Mouse (Mus musculus): Measurements from ENCODE around the gene Gad1. TPM values are rescaled to one million over a fixed set of nuclear protein-coding genes. Genes with fewer than 3 reads are reported as not detected.
A peak's percentile ranks its signal among the peaks of the same experiment; 100 is the strongest.

The Gad1 gene
- polyA plus RNA-seq, 1 experiment from 2014 or later, result 16.7 TPM

GRCm38 (mm10) chr2:70552067-70552598 lies 739 bp upstream of the Gad1 start:
- in situ Hi-C loops (cut with MboI; ENCODE audit: low pct_unique_long_range_greater_than_20kb), result loop anchor here (10.0 kb wide), 1 partner anchor 517 kb away; the partner anchor contains the start of gene Myo3b
- ATAC-seq, result no peak

GRCm38 (mm10) chr2:70553826-70554225 lies 954 bp downstream of the Gad1 start:
- ChIA-PET CTCF (interaction anchor here (1.5 kb wide), 1 partner anchor 325 kb away, joined by 4 read pairs; no protein-coding TSS in a partner anchor), POLR2A (interaction anchor here (0.7 kb wide), 1 partner anchor 9 kb away, joined by 3 read pairs; no protein-coding TSS in a partner anchor)
- DNase-seq (ENCODE audit: low read depth, low spot score), result no peak
- TF ChIP-seq CTCF (IDR thresholded peaks at IDR 0.05), result peak; percentile 27
- no peak for ATAC-seq
- no peaks in the 10 kb centered on the region for H3K27me3 ChIP-seq
- in situ Hi-C loops (cut with MboI; ENCODE audit: low pct_unique_long_range_greater_than_20kb), result loop anchor here (10.0 kb wide), 1 partner anchor 519 kb away; the partner anchor contains the start of gene Myo3b

More at GRCm38 (mm10) chr2:70552067-70552598, 739 bp upstream of the Gad1 start:
- DNase-seq (ENCODE audit: low read depth, low spot score), result no peak
- no peak for TF ChIP-seq CTCF (IDR thresholded peaks at IDR 0.05)
- ChIA-PET CTCF (no interaction called here), POLR2A (no interaction called here)
- H3K27me3 ChIP-seq, result no peaks in the 10 kb centered on the region

- in situ Hi-C loops (cut with MboI; ENCODE audit: low pct_unique_long_range_greater_than_20kb), result loop anchor here (10.0 kb wide), 1 partner anchor 523 kb away; the partner anchor contains the start of gene Myo3b
- no peak for DNase-seq (ENCODE audit: low read depth, low spot score)
- CTCF ChIA-PET, result interaction anchor here (0.7 to 3.4 kb wide), 15 partner anchors 11 to 431 kb away, joined by 3 to 16 read pairs (median 4); no protein-coding TSS in a partner anchor
- TF ChIP-seq CTCF (IDR thresholded peaks at IDR 0.05), result no peak
- POLR2A ChIA-PET, result interaction anchor here (0.6 to 1.2 kb wide), 3 partner anchors 10 to 302 kb away, joined by 3 to 4 read pairs (median 3); no protein-coding TSS in a partner anchor
- no peaks in the 10 kb centered on the region for H3K27me3 ChIP-seq
- no peak for ATAC-seq
Observed at GRCm38 (mm10) chr2:70558112-70558842, 5.4 kb downstream of the Gad1 start.

GRCm38 (mm10) chr2:70558843-70559451 lies 6.1 kb downstream of the Gad1 start:
- H3K27me3 ChIP-seq, result no peaks in the 10 kb centered on the region
- ChIA-PET POLR2A (interaction anchor here (1.2 kb wide), 1 partner anchor 302 kb away, joined by 3 read pairs; no protein-coding TSS in a partner anchor), CTCF (interaction anchor here (1.1 to 3.4 kb wide), 10 partner anchors 11 to 432 kb away, joined by 3 to 16 read pairs (median 6); no protein-coding TSS in a partner anchor)
- no peak for ATAC-seq
- in situ Hi-C loops (cut with MboI; ENCODE audit: low pct_unique_long_range_greater_than_20kb), result loop anchor here (10.0 kb wide), 1 partner anchor 524 kb away; the partner anchor contains the start of gene Myo3b
- TF ChIP-seq CTCF (IDR thresholded peaks at IDR 0.05), result no peak
- DNase-seq (ENCODE audit: low read depth, low spot score), result no peak

DNA sequence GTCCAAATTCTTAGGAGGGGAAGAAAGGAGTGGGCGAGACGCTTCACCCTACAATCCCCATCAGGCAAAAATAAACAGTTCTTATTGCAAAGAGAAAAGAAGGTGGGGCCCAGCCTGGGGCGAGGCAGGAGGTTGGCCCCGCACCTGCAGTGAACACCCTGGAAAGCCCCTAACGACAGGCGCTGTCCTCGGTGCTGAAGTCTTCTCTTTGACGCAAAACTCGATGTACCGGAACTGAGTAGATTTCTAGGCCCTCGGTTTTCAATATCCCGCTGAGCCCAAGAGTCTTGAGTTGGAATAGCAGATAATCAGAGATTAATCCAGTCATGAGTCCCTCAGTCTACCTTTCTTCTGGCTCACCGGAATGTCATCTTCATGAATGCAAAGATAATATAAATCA lies 6.6 kb downstream of the Gad1 start:
- no peak for ATAC-seq
- POLR2A ChIA-PET, result no interaction called here
- in situ Hi-C loops (cut with MboI; ENCODE audit: low pct_unique_long_range_greater_than_20kb), result loop anchor here (10.0 kb wide), 1 partner anchor 525 kb away; the partner anchor contains the start of gene Myo3b

DNA sequence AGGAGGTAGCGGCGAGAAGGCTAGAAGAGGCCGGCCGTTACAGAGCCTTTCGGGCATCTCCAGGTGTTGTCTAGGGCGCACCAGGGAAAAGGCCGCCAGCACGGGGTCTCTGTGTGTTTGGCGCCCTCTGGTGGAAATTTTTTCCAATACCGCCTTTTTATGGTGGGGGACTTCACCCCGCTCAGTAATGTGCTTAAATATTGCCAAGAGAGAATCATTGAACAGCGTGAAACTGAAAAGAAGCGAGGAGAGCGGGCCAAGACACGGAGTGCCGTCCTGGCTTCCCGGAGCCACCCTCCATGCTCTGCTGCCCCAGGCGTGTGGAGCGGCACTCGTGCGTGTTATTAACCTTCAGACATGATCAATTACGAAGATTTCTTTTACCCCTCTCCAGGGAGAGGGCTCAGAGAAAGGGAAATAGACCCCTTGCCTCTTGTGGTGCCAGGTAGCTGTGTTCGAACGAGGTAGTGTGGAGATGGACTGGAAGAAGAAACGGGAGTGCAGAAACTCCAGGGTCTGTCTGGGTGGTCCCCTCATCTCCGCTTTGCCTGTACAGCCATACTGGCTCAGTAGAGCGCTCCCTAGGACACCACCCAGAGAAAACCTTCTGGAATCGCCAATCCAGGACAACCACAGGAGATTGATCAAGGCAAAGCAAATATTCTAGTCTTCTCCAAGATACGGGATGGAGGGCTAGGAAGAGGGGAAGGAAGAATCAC lies 8.4 kb downstream of the Gad1 start:
- in situ Hi-C loops (cut with MboI; ENCODE audit: low pct_unique_long_range_greater_than_20kb), result loop anchor here (5.0 kb wide), 4 partner anchors 61 to 434 kb away; partner anchors contain the start of genes Gm26558 and Gorasp2
- ATAC-seq, result peak; percentile 41
- H3K27me3 ChIP-seq, result no peaks in the 10 kb centered on the region
- CTCF ChIA-PET, result no interaction called here
- POLR2A ChIA-PET, result no interaction called here
- TF ChIP-seq CTCF (IDR thresholded peaks at IDR 0.05), result no peak
- DNase-seq (ENCODE audit: low read depth, low spot score), result no peak

More for the DNA sequence above, 6.6 kb downstream of the Gad1 start:
- no peak for DNase-seq (ENCODE audit: low read depth, low spot score)
- no peaks in the 10 kb centered on the region for H3K27me3 ChIP-seq
- CTCF ChIA-PET, result interaction anchor here (1.3 to 3.4 kb wide), 4 partner anchors 124 to 432 kb away, joined by 3 to 16 read pairs (median 14); no protein-coding TSS in a partner anchor
- TF ChIP-seq CTCF (IDR thresholded peaks at IDR 0.05), result no peak

GRCm38 (mm10) chr2:70562011-70562491 lies 9.2 kb downstream of the Gad1 start:
- POLR2A ChIA-PET, result interaction anchor here (0.6 to 0.8 kb wide), 2 partner anchors 46 to 103 kb away, joined by 3 to 6 read pairs; no protein-coding TSS in a partner anchor
- in situ Hi-C loops (cut with MboI; ENCODE audit: low pct_unique_long_range_greater_than_20kb), result loop anchor here (5.0 kb wide), 4 partner anchors 60 to 435 kb away; partner anchors contain the start of genes Gm26558 and Gorasp2
- ATAC-seq, result peak; percentile 38
- TF ChIP-seq CTCF (IDR thresholded peaks at IDR 0.05), result no peak
- H3K27me3 ChIP-seq, result no peaks in the 10 kb centered on the region
- CTCF ChIA-PET, result interaction anchor here (0.9 to 1.1 kb wide), 2 partner anchors 58 to 435 kb away, joined by 3 to 5 read pairs; no protein-coding TSS in a partner anchor
- DNase-seq (ENCODE audit: low read depth, low spot score), result no peak

DNA sequence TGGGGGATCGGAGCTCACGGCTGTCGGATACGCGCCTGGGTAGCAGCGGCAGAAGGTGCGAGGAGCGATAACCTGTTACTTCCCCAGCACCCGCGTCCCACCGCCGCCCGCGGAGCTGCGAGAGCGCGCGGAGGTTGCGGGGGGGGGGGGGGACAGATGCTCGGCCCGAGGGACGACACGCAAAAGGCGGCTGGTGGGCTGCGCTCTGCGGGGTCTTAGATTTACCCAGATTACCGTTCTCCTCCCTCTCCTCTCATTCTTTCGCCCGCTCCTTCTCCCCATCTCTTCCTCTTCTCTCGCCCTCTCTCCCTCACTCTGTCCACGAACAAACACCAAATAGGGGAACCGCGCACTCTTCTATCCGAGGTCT lies 9.7 kb downstream of the Gad1 start:
- POLR2A ChIA-PET, result interaction anchor here (0.6 to 0.8 kb wide), 2 partner anchors 46 to 102 kb away, joined by 3 to 6 read pairs; no protein-coding TSS in a partner anchor
- DNase-seq (ENCODE audit: low read depth, low spot score), result no peak
- no peak for TF ChIP-seq CTCF (IDR thresholded peaks at IDR 0.05)
- CTCF ChIA-PET, result interaction anchor here (0.9 to 1.1 kb wide), 2 partner anchors 57 to 436 kb away, joined by 3 to 5 read pairs; no protein-coding TSS in a partner anchor
- H3K27me3 ChIP-seq, result no peaks in the 10 kb centered on the region
- ATAC-seq, result peak; percentile 5
- in situ Hi-C loops (cut with MboI; ENCODE audit: low pct_unique_long_range_greater_than_20kb), result loop anchor here (5.0 kb wide), 4 partner anchors 60 to 435 kb away; partner anchors contain the start of genes Gm26558 and Gorasp2

DNA sequence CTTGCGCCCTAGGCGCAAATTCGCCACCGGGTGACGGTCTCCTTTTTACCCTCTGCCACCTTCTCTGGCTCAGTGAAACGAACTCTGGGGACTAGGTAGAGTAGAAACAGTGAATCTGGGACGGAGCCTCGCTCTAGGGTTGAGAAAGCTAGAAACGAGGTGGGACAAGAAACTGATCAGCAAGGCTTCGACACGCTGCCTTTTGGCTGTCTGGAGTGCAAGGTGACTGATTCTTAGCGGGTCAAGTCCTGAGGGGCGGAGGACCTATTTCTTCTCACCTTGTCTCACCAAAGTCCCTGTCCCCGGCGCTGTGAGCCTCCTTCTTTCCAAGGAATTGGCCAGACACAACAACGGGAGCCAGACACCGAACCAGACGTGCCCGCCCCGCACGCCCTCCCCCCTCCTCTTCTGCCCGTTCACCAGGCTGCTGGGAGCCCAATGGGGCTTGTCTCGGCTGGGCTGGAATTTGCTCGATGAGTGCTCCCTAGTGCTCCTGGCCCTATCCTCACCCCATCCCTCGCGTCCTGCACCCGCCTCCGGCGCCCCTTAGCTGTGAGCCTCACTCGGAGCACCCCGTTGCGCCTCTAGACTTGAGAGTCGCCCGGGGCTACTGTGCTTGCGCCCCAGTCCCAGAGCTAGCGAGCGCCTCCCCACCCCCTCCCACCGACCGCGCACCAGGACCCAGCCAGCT lies 10.3 kb downstream of the Gad1 start:
- CTCF ChIA-PET, result no interaction called here
- in situ Hi-C loops (cut with MboI; ENCODE audit: low pct_unique_long_range_greater_than_20kb), result loop anchor here (5.0 kb wide), 4 partner anchors 59 to 436 kb away; partner anchors contain the start of genes Gm26558 and Gorasp2
- ATAC-seq (no peak), DNase-seq (ENCODE audit: low read depth, low spot score) (no peak)
- no peaks in the 10 kb centered on the region for H3K27me3 ChIP-seq
- TF ChIP-seq CTCF (IDR thresholded peaks at IDR 0.05), result no peak
- POLR2A ChIA-PET, result interaction anchor here (0.6 kb wide), 1 partner anchor 436 kb away, joined by 6 read pairs; no protein-coding TSS in a partner anchor
